Comparison of ENCODE assay signal across 18 mouse cellular contexts in genomic region chr5:139101783-139102182, GRCm38 (mm10). TPM values are rescaled to one million over a fixed set of nuclear protein-coding genes. Genes with fewer than 3 reads are reported as not detected.
"Had no signal": no experiment of that assay in that cellular context is flagged by ENCODE, and none has a peak within 500 bp of the region (broad histone marks: within the 10 kb centered on the region; RNA-seq: fewer than 3 reads in every experiment).

No protein-coding gene starts in this region.

- H3K4me2 ChIP-seq: limb, embryonic 12.5 days; midbrain, embryonic 15.5 days; neural tube, embryonic 12.5 days had no signal

- H3K4me1 ChIP-seq: midbrain, embryonic 10.5 days; neural tube, embryonic 12.5 days had no signal

- ATAC-seq: midbrain, embryonic 15.5 days had no signal

- DNase-seq: kidney, postnatal 36 days; layer of hippocampus, adult 9-11 months; layer of hippocampus, postnatal 36 days; lung, adult 18-20 months; lung, postnatal 10 days; lung, postnatal 4 days; retina, postnatal 1 day; right cerebral cortex, postnatal 4 days; spleen, adult 18-20 months; thymus, adult 2 months; thymus, postnatal 25 days had no signal

- H3K36me3 ChIP-seq: limb, embryonic 12.5 days; midbrain, embryonic 10.5 days had no signal

- H3K4me3 ChIP-seq: limb, embryonic 12.5 days; midbrain, embryonic 10.5 days; midbrain, embryonic 15.5 days; neural tube, embryonic 12.5 days had no signal

- H3K27me3 ChIP-seq: midbrain, embryonic 15.5 days; neural tube, embryonic 12.5 days had no signal

- H3K27ac ChIP-seq: kidney, postnatal 0 days; limb, embryonic 12.5 days; liver, embryonic 14.5 days; midbrain, embryonic 10.5 days; midbrain, embryonic 15.5 days; neural tube, embryonic 12.5 days had no signal

- H3K9ac ChIP-seq: limb, embryonic 12.5 days; liver, embryonic 14.5 days; midbrain, embryonic 15.5 days; neural tube, embryonic 12.5 days had no signal

- H3K9me3 ChIP-seq: midbrain, embryonic 10.5 days; midbrain, embryonic 15.5 days; neural tube, embryonic 12.5 days had no signal

RNA-seq across cellular contexts. Expression of gene Prkar1b, which starts 48.0 kb away (rescaled TPM):
- total RNA-seq: neutrophil, adult 5-6 weeks had no signal
